Mouse (Mus musculus) CH12.LX (cell line): Measurements from ENCODE around the gene Map3k12. TPM values are rescaled to one million over a fixed set of nuclear protein-coding genes. Genes with fewer than 3 reads are reported as not detected.

Experiments used
- DNase-seq: peaks from one replicate; pipeline ENCODE4 v3.0.0-alpha.2; 2013; ENCODE audit errors: extremely low read depth
- H3K27ac ChIP-seq: 2 replicates; pipeline ENCODE4 v1.5.1; 2012; ENCODE audit warnings: low read depth, mild to moderate bottlenecking, control low read depth, moderate library complexity; ENCODE audit not compliant: insufficient read depth
- H3K27me3 ChIP-seq: replicated peaks from 2 replicates; pipeline ENCODE3; 2012; ENCODE audit warnings: inconsistent platforms
- H3K36me3 ChIP-seq, 2 experiments: replicated peaks in 1 of 2; 2 replicates each; pipeline versions ENCODE3 to v1.6.1; 2012; ENCODE audit warnings: inconsistent platforms in 1 of 2, low read length in 1 of 2, mild to moderate bottlenecking in 1 of 2, mixed read lengths in 1 of 2, moderate library complexity in 1 of 2; ENCODE audit not compliant: control insufficient read depth in 1 of 2, insufficient read depth in 1 of 2
- H3K4me1 ChIP-seq, 2 experiments: 2 replicates each; pipeline ENCODE4 v1.6.1; 2012; ENCODE audit warnings: inconsistent platforms in 1 of 2, moderate library complexity in 1 of 2; ENCODE audit not compliant: insufficient read depth in 2 of 2, control insufficient read depth in 1 of 2
- H3K4me2 ChIP-seq: 2 replicates; pipeline ENCODE4 v1.6.1; 2012; ENCODE audit warnings: low read depth, mild to moderate bottlenecking, control low read depth; ENCODE audit not compliant: poor library complexity, insufficient read depth, severe bottlenecking
- H3K4me3 ChIP-seq, 3 experiments: fragments of 150-350 bp in 1 of 3; sonication (generic) in 1 of 3; replicated peaks in 1 of 3; 2 replicates each; pipeline versions ENCODE3 to v1.5.1; 2011 to 2012; ENCODE audit warnings: low read depth in 2 of 3, low read length in 2 of 3, mild to moderate bottlenecking in 2 of 3, moderate library complexity in 2 of 3, control low read depth in 1 of 3, improper control_type of control experiment in 1 of 3, inconsistent platforms in 1 of 3, mixed read lengths in 1 of 3; ENCODE audit not compliant: poor library complexity in 1 of 3
- H3K79me2 ChIP-seq: replicated peaks from 2 replicates; pipeline ENCODE4 v1.6.1; 2012; ENCODE audit warnings: mild to moderate bottlenecking, moderate library complexity; ENCODE audit not compliant: control insufficient read depth, poor library complexity, insufficient read depth, severe bottlenecking; ENCODE audit errors: extremely low read depth
- H3K9ac ChIP-seq: 2 replicates; pipeline ENCODE4 v1.6.1; 2012; ENCODE audit warnings: low read depth, mild to moderate bottlenecking, control low read depth, moderate library complexity; ENCODE audit not compliant: insufficient read depth
- H3K9me3 ChIP-seq: replicated peaks from 2 replicates; pipeline ENCODE3; 2012; ENCODE audit warnings: low read length, inconsistent platforms, mixed read lengths
- BHLHE40 ChIP-seq: IDR thresholded peaks from 2 replicates; pipeline ENCODE4 v1.6.1; 2011; ENCODE audit warnings: mild to moderate bottlenecking, low read depth, low read length, improper control_type of control experiment
- CHD1 ChIP-seq: IDR thresholded peaks from 2 replicates; pipeline ENCODE4 v1.6.1; 2012; ENCODE audit warnings: low read depth, low read length, improper control_type of control experiment, inconsistent platforms
- ELF1 ChIP-seq: IDR thresholded peaks from 2 replicates; pipeline ENCODE4 v1.6.1; 2014; ENCODE audit warnings: low read depth, mild to moderate bottlenecking, inconsistent platforms, low read length, improper control_type of control experiment
- EP300 ChIP-seq: IDR thresholded peaks from 2 replicates; pipeline ENCODE4 v1.6.1; 2011; ENCODE audit warnings: low read length, improper control_type of control experiment
- ETS1 ChIP-seq: conservative IDR thresholded peaks from 2 replicates; pipeline ENCODE4 v1.6.1; 2012; ENCODE audit warnings: low read depth, mild to moderate bottlenecking, inconsistent platforms, low read length, improper control_type of control experiment, moderate library complexity
- MAZ ChIP-seq: IDR thresholded peaks from 2 replicates; pipeline ENCODE4 v1.6.1; 2012; ENCODE audit warnings: low read depth, mild to moderate bottlenecking, inconsistent platforms, low read length, improper control_type of control experiment, moderate library complexity
- MXI1 ChIP-seq: IDR thresholded peaks from 2 replicates; pipeline ENCODE4 v1.6.1; 2011; ENCODE audit warnings: mild to moderate bottlenecking, low read depth, low read length, improper control_type of control experiment
- MYC ChIP-seq: IDR thresholded peaks from 2 replicates; pipeline ENCODE4 v1.6.1; 2011; ENCODE audit warnings: low read depth, mild to moderate bottlenecking, improper control_type of control experiment, low read length
- NELFE ChIP-seq: IDR thresholded peaks from 2 replicates; pipeline ENCODE4 v1.6.1; 2011; ENCODE audit warnings: low read depth, low read length, improper control_type of control experiment
- POLR2A ChIP-seq: IDR thresholded peaks from 2 replicates; pipeline ENCODE4 v1.6.1; 2011; ENCODE audit warnings: low read depth, mild to moderate bottlenecking, improper control_type of control experiment, low read length
- POLR2AphosphoS2 ChIP-seq: IDR thresholded peaks from 2 replicates; pipeline ENCODE4 v1.6.1; 2011; ENCODE audit warnings: low read depth, low read length, improper control_type of control experiment
- RAD21 ChIP-seq: IDR thresholded peaks from 2 replicates; pipeline ENCODE4 v1.6.1; 2011; ENCODE audit warnings: low read depth, mild to moderate bottlenecking, low read length, improper control_type of control experiment, moderate library complexity
- SIN3A ChIP-seq: IDR thresholded peaks from 2 replicates; pipeline ENCODE4 v1.6.1; 2012; ENCODE audit warnings: low read length, improper control_type of control experiment, inconsistent platforms
- TBP ChIP-seq: conservative IDR thresholded peaks from 2 replicates; pipeline ENCODE4 v1.6.1; 2011; ENCODE audit warnings: low read depth, low read length, improper control_type of control experiment
- USF1 ChIP-seq: IDR thresholded peaks from 2 replicates; pipeline ENCODE4 v1.6.1; 2014; ENCODE audit warnings: low read depth, mild to moderate bottlenecking, inconsistent platforms, low read length, improper control_type of control experiment
- ZKSCAN1 ChIP-seq: IDR thresholded peaks from 2 replicates; pipeline ENCODE4 v1.6.1; 2012; ENCODE audit warnings: low read depth, inconsistent platforms, low read length, improper control_type of control experiment, borderline replicate concordance
- dilution Hi-C: fragments of 300-500 bp; cut with MboI; formaldehyde crosslinking; loops from 2 replicates; pipeline ENCODE4 v1.14.3; 2020; ENCODE audit warnings: low sequenced_read_pairs; ENCODE audit not compliant: extremely low pct_unique_long_range_greater_than_20kb, extremely low pct_ligation_motif_present
- in situ Hi-C: fragments of 300-500 bp; cut with MboI; formaldehyde crosslinking; loops from 3 replicates; pipeline ENCODE4 v1.14.3; 2019; ENCODE audit warnings: low sequenced_read_pairs, low pct_ligation_motif_present, low pct_unique_long_range_greater_than_20kb, mixed read lengths
- polyA plus RNA-seq: library from polyadenylated mRNA; unstranded; fragments of >175 nt; gene quantifications from 2 replicates; pipeline ENCODE4 v1.2.1, GENCODE M21; 2012; ENCODE audit warnings: low read depth; ENCODE audit not compliant: insufficient read length
- total RNA-seq, 2 experiments: library from RNA; depleted of rRNA; stranded (reverse); fragments of 300-350 nt in 1 of 2; fragments of >200 nt in 1 of 2; gene quantifications; 2 replicates each; pipeline ENCODE4 v1.2.3; 2012 to 2014

Map3k12 gene
- total and polyA plus RNA-seq, 3 experiments = 1.5 to 3.0 (median 2.3) TPM

DNA sequence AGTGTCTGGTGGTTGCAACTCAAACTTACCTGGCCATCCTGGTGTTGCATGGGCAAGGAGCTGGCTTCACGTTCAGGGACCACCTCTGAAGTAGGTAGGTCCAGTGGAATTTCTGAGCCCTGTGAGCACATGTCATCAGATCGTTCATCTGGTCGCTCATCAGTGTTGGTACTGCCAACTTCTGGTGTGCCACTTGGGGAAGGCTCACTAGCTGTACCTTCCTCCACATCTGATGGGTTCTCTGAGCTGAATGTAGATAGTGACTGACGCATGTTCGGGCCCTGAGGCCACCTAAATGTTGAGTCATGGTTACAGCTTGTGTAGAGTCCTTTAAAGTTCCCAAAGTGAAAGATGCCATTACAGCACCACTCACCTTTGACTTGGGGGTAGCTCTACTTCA, 16.4 kb downstream of the Map3k12 start:
- in situ Hi-C loops = no loop called here
- no peak overlapping the region for H3K4me2 ChIP-seq
- no peak overlapping the region for H3K27ac ChIP-seq
- H3K9ac ChIP-seq = no peak overlapping the region
- no peak overlapping the region for H3K4me3 ChIP-seq
- no peaks in the 10 kb centered on the region; a peak in 1 of 4 replicates for H3K4me1 ChIP-seq
- peaks cover 11% of the 10 kb centered on the region for H3K79me2 ChIP-seq
- H3K36me3 ChIP-seq = peaks cover 78 to 95% of the 10 kb centered on the region in 2 experiments
- dilution Hi-C loops = no loop called here
- H3K9me3 ChIP-seq = no peaks in the 10 kb centered on the region
- H3K27me3 ChIP-seq = no peaks in the 10 kb centered on the region
- TF ChIP-seq NELFE (no peak), POLR2A (peak; percentile 31; the same call in 1 of the 2 replicates)
- DNase-seq = no peak

DNA sequence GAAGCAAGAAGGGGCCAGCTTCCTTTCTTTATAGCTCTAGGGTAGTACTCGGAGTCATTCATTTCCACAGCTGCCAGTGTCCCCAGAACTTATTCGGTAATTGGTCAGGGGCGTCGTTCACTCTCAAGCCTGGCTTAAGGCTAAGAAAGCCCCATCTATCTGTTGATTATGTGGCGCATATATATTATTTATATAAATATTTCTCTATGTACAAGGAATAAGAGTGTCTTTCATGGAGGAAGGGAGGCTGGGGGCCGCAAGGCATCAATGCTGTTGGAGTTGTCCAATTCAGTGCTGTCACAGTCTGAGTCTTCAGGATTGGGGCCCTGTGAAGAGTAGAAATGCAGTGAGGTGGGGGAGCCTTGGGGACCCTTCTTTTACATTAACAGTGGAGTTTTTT, 17.0 kb downstream of the Map3k12 start:
- H3K9me3 ChIP-seq = no peaks in the 10 kb centered on the region
- no peaks in the 10 kb centered on the region for H3K27me3 ChIP-seq
- H3K4me3 ChIP-seq = no peak overlapping the region
- no peak overlapping the region for H3K27ac ChIP-seq
- no peak overlapping the region for H3K9ac ChIP-seq
- H3K4me1 ChIP-seq = no peaks in the 10 kb centered on the region; a peak in 1 of 4 replicates
- peaks cover 17% of the 10 kb centered on the region for H3K79me2 ChIP-seq
- peaks cover 76 to 95% of the 10 kb centered on the region in 2 experiments for H3K36me3 ChIP-seq
- in situ Hi-C loops (no loop called here), dilution Hi-C loops (no loop called here)
- no peak overlapping the region for H3K4me2 ChIP-seq
- DNase-seq = no peak
- TF ChIP-seq MXI1 (no peak), MAZ (no peak), CHD1 (no peak), ELF1 (no peak), SIN3A (no peak), EP300 (no peak), ZKSCAN1 (no peak), MYC (no peak), RAD21 (no peak), TBP (no peak), BHLHE40 (no peak), USF1 (no peak)

DNA sequence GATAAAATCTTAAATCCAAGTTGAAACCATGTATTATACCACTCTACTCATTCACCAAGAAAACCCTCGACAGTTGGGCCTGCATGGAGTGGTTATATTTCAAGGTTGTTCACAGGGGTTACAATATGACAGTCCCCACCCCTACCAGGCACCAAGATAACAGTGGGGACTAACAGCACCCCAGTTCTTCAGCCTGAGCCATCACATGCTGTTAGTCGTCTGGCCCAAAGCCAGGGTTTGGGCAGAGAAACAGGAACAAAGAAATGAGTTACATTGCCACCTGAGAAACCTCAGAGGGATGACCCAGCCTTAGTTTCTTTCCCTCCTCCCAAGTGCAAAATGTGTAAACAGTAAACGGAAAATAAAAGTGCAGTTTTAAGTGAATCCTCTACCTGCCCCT, 17.5 kb downstream of the Map3k12 start:
- TF ChIP-seq POLR2AphosphoS2 (0 out of 2 replicates have a peak, but pooled peaks have one; percentile 49), ETS1 (no peak), POLR2A (no peak)
- TF ChIP-seq, all 38 proteins: peak for 1
- in situ Hi-C loops = no loop called here
- no peak overlapping the region for H3K9ac ChIP-seq
- no peak overlapping the region for H3K4me2 ChIP-seq
- H3K36me3 ChIP-seq = peaks cover 77 to 97% of the 10 kb centered on the region in 2 experiments
- no peaks in the 10 kb centered on the region for H3K9me3 ChIP-seq
- DNase-seq = no peak
- H3K27me3 ChIP-seq = no peaks in the 10 kb centered on the region
- no peak overlapping the region for H3K27ac ChIP-seq
- H3K4me1 ChIP-seq = no peaks in the 10 kb centered on the region; a peak in 1 of 4 replicates
- H3K79me2 ChIP-seq = peaks cover 18% of the 10 kb centered on the region
- H3K4me3 ChIP-seq = no peak overlapping the region
- dilution Hi-C loops = no loop called here
